Mouse (Mus musculus): ENCODE results near the gene Ntmt1.

The Ntmt1 gene

GRCm38 (mm10) chr2:30823385-30824153 lies 15.9 kb downstream of the Ntmt1 start:
- DNase-seq (ENCODE audit: low spot score in 2 of 2) = peak; percentile 69 to 79

- no peak for DNase-seq (ENCODE audit: low spot score in 2 of 2)
Observed at GRCm38 (mm10) chr2:30826825-30827748, 19.5 kb downstream of the Ntmt1 start.

- peak; percentile 92 to 97 for DNase-seq (ENCODE audit: low spot score in 2 of 2)
Observed at GRCm38 (mm10) chr2:30827749-30828475, 20.3 kb downstream of the Ntmt1 start.

- DNase-seq (ENCODE audit: low spot score in 2 of 2) = no peak
Observed at GRCm38 (mm10) chr2:30829315-30829714, 21.7 kb downstream of the Ntmt1 start.

GRCm38 (mm10) chr2:30830283-30830795 lies 22.7 kb downstream of the Ntmt1 start, which contains the start of gene Asb6:
Asb6 (minus strand) TSS chr2:30830333.
- DNase-seq (ENCODE audit: low spot score in 2 of 2) = no peak

GRCm38 (mm10) chr2:30833644-30834043 lies 26.0 kb downstream of the Ntmt1 start:
- no peak for DNase-seq (ENCODE audit: low spot score in 2 of 2)

GRCm38 (mm10) chr2:30834373-30835022 lies 26.9 kb downstream of the Ntmt1 start, which contains the start of gene Prrx2:
Prrx2 (plus strand) TSS chr2:30834972.
- DNase-seq (ENCODE audit: low spot score in 2 of 2) = no peak

GRCm38 (mm10) chr2:30836238-30836990 lies 28.8 kb downstream of the Ntmt1 start:
- no peak for DNase-seq (ENCODE audit: low spot score in 2 of 2)

- no peak for DNase-seq (ENCODE audit: low spot score in 2 of 2)
Observed at GRCm38 (mm10) chr2:30842615-30843014, 35.0 kb downstream of the Ntmt1 start.

GRCm38 (mm10) chr2:30845152-30846070 lies 37.8 kb downstream of the Ntmt1 start:
- no peak for DNase-seq (ENCODE audit: low spot score in 2 of 2)

GRCm38 (mm10) chr2:30846236-30846635 lies 38.6 kb downstream of the Ntmt1 start:
- no peak for DNase-seq (ENCODE audit: low spot score in 2 of 2)

GRCm38 (mm10) chr2:30846723-30847122 lies 39.1 kb downstream of the Ntmt1 start:
- no peak for DNase-seq (ENCODE audit: low spot score in 2 of 2)

GRCm38 (mm10) chr2:30848184-30848583 lies 40.6 kb downstream of the Ntmt1 start:
- no peak for DNase-seq (ENCODE audit: low spot score in 2 of 2)

GRCm38 (mm10) chr2:30850581-30850980 lies 43.0 kb downstream of the Ntmt1 start:
- DNase-seq (ENCODE audit: low spot score in 2 of 2) = no peak

GRCm38 (mm10) chr2:30852771-30853313 lies 45.2 kb downstream of the Ntmt1 start:
- no peak for DNase-seq (ENCODE audit: low spot score in 2 of 2)

- no peak for DNase-seq (ENCODE audit: low spot score in 2 of 2)
Observed at GRCm38 (mm10) chr2:30857076-30857475, 49.5 kb downstream of the Ntmt1 start.

GRCm38 (mm10) chr2:30859782-30860181 lies 52.2 kb downstream of the Ntmt1 start:
- DNase-seq (ENCODE audit: low spot score in 2 of 2) = no peak

GRCm38 (mm10) chr2:30862081-30862480 lies 54.5 kb downstream of the Ntmt1 start:
- DNase-seq (ENCODE audit: low spot score in 2 of 2) = no peak

GRCm38 (mm10) chr2:30863574-30863973 lies 55.9 kb downstream of the Ntmt1 start:
- DNase-seq (ENCODE audit: low spot score in 2 of 2) = no peak

All from urinary bladder, postnatal 4 days (tissue).